Mouse (Mus musculus) heart, adult 2 months (tissue): Measurements from ENCODE around the gene Itch. TPM values are rescaled to one million over a fixed set of nuclear protein-coding genes. Genes with fewer than 3 reads are reported as not detected.
A peak's percentile ranks its signal among the peaks of the same experiment; 100 is the strongest.

Source experiments
- DNase-seq, 2 experiments: peaks; one replicate each; pipeline ENCODE4 v3.0.0; 2021
- H3K27ac ChIP-seq: fragments of 200-600 bp; 2 replicates; pipeline ENCODE4 v1.8.1; 2022
- H3K27me3 ChIP-seq: fragments of 200-500 bp; 2 replicates; pipeline ENCODE4 v1.6.1; 2012; ENCODE audit warnings: mild to moderate bottlenecking, low read length, inconsistent platforms, mixed read lengths; ENCODE audit not compliant: control insufficient read depth, insufficient read depth
- H3K36me3 ChIP-seq: fragments of 200-500 bp; 2 replicates; pipeline ENCODE4 v1.6.1; 2012; ENCODE audit warnings: low read length, inconsistent platforms; ENCODE audit not compliant: control insufficient read depth, insufficient read depth
- H3K4me1 ChIP-seq: fragments of 200-500 bp; 2 replicates; pipeline ENCODE4 v1.6.1; 2011; ENCODE audit warnings: low read length; ENCODE audit not compliant: control insufficient read depth, insufficient read depth
- H3K4me3 ChIP-seq: fragments of 200-600 bp; 2 replicates; pipeline ENCODE4 v1.8.1; 2022
- H3K79me2 ChIP-seq: fragments of 200-500 bp; replicated peaks from 2 replicates; pipeline ENCODE4 v1.6.1; 2012; ENCODE audit warnings: mild to moderate bottlenecking, inconsistent platforms, low read length, moderate library complexity, mixed read lengths; ENCODE audit not compliant: control insufficient read depth, insufficient read depth
- H3K9ac ChIP-seq: fragments of 200-500 bp; 2 replicates; pipeline ENCODE4 v1.6.1; 2012; ENCODE audit warnings: low read depth, mild to moderate bottlenecking, control low read depth, inconsistent platforms, low read length, mixed read lengths
- CTCF ChIP-seq: fragments of 200-600 bp; IDR thresholded peaks from 2 replicates; pipeline ENCODE4 v1.8.1; 2022; ENCODE audit warnings: antibody characterized with exemption, mild to moderate bottlenecking, moderate library complexity
- EP300 ChIP-seq: fragments of 200-500 bp; IDR thresholded peaks from 2 replicates; pipeline ENCODE4 v1.6.1; 2011; ENCODE audit warnings: low read depth, low read length, control low read depth; ENCODE audit not compliant: insufficient read depth
- POLR2A ChIP-seq: fragments of 200-500 bp; IDR thresholded peaks from 2 replicates; pipeline ENCODE4 v1.6.1; 2011; ENCODE audit warnings: mild to moderate bottlenecking, low read depth, low read length, control low read depth; ENCODE audit not compliant: insufficient read depth
- WGBS: fragments of 180-500 bp; shearing (Covaris S2); methylation state at CpG from one replicate; pipeline ENCODE4 v1.1.7; 2018; 5-methylcytosine and 5-hydroxymethylcytosine counted together
- intact Hi-C: fragments of 180-260 bp; cut with DNase I; formaldehyde crosslinking; loops from one replicate; pipeline ENCODE4 v1.15.1; 2025
- long read RNA-seq: library from polyadenylated mRNA; stranded (forward); transcript quantifications from one replicate; pipeline ENCODE4 v2.0.0, GENCODE M21; 2021
- polyA plus RNA-seq: library from polyadenylated mRNA; depleted of rRNA; stranded (reverse); fragments of >200 nt; gene quantifications from 2 replicates; pipeline ENCODE4 v1.2.3, GENCODE M21; 2012; rRNA removed
- total RNA-seq, 2 experiments: library from RNA; stranded (reverse); gene quantifications; 2 replicates each; pipeline ENCODE4 v1.2.3; 2021

Gene Itch
- total RNA-seq (10 to 100 TPM; 26.4 to 26.8 TPM), polyA plus RNA-seq (6.9 and 10.5 TPM in 2 replicates)
- long read RNA-seq, full-length matches to known transcripts, result 11 of 24 reads
- long read RNA-seq, partial matches to known transcripts, result 1 of 24 reads
- long read RNA-seq, other reads (novel, unspliced or antisense), result 12 of 24 reads

DNA sequence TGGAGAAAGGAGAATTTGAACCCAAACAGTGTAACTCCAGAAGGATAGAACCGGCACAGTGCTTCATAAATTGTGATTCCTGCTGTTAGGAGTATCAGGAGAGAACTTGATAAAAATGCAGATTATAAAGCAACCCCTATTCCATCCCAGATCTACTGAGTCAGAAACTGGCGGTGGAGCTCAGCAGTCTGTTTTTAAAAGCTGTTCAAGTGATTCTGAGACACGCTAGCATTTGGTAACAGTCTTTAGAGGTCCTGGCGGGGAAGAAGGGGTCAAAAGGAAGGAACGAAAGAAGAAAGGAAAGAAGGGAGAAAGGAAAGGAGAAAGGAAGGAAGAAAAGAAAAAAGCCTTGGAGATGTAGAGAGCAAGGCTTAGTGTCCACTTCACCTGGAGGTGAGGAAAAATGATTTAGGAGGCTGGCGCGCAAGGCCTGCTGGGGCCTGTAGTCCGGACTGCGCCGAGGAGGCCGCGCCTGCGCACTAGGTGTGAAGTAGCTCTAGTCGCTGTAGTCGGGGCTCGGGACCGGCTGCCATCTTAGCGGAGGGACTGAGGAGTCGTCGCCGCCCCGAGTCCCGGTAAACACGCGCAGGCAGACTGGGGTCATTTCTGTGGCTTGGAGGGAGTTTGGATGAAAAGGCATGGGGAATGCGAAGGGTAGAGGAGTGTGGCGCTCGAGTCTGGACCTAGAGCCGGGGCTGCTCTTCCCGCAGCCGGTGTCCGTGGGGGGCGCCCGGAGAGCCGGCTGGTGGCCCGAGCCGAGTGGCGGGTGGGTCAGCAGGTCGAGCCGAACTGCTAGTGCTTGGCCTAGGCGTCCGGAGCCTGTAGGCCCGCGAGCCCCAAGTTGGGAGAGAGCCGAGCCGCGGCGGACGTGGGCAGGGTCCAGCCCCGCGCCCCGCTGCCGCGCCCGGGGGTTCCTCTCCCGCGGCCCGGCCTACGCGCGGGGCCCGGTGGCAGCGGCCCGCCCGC is at the start of gene Itch:
Gene Itch (plus strand): TSS at position 499 of the 966 bp plus-strand sequence.
- H3K27ac ChIP-seq, result peak within 1 kb of the TSS; percentile 95
- 3% methylated on average over 52 of the region's 65 CpGs for WGBS
- peaks cover 8% of the 10 kb centered on the region for H3K79me2 ChIP-seq
- H3K36me3 ChIP-seq, result peaks cover 17% of the 10 kb centered on the region
- DNase-seq, result peak; percentile 92 to 94
- peak within 1 kb of the TSS; percentile 92 for H3K4me3 ChIP-seq
- peaks cover 10% of the 10 kb centered on the region for H3K4me1 ChIP-seq
- peak within 1 kb of the TSS; percentile 96 for H3K9ac ChIP-seq
- intact Hi-C loops, result loop anchor here (5.0 kb wide), 1 partner anchor 61 kb away; the partner anchor contains the start of gene Ahcy
- no peaks in the 10 kb centered on the region for H3K27me3 ChIP-seq
- peak; percentile 93 for TF ChIP-seq POLR2A
- peak; percentile 30 for TF ChIP-seq CTCF
- peak; percentile 46; the same call in 1 of the 2 replicates for TF ChIP-seq EP300

- no peak for DNase-seq
- intact Hi-C loops, result loop anchor here (5.0 kb wide), 2 partner anchors 103 to 298 kb away; partner anchors contain the start of gene Trp53inp2
- 88% methylated on average over 5 of the region's 5 CpGs for WGBS
These were observed 48.8 kb upstream of the Itch start for GRCm38 (mm10) chr2:155084546-155084945.

DNA sequence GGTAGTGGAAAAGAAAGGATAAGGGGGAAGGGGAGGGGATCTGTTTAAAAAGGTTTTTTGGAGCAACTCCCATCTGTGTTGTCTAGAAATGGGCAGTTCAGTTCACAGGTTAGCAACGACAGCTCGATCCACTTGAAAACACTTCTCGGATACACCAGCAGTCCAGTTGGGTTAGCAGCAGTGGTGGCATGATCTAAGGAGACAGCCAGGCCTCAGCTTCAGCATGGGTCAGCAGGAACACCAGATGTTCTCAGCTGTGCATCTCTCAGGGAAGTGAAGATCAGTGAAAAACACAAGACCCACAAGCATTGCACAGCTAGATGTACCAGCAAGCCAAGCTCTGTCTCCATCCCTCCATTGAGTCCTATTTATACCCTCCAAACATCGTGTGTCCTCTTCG is 47.0 kb upstream of the Itch start:
- TF ChIP-seq POLR2A (no peak), CTCF (no peak), EP300 (no peak)
- H3K79me2 ChIP-seq, result no peaks in the 10 kb centered on the region
- no peak overlapping the region for H3K4me3 ChIP-seq
- DNase-seq, result no peak
- H3K4me1 ChIP-seq, result no peaks in the 10 kb centered on the region
- intact Hi-C loops, result no loop called here
- H3K27ac ChIP-seq, result no peak overlapping the region
- 68% methylated on average over 5 of the region's 5 CpGs for WGBS
- no peaks in the 10 kb centered on the region for H3K27me3 ChIP-seq
- H3K9ac ChIP-seq, result no peak overlapping the region
- H3K36me3 ChIP-seq, result no peaks in the 10 kb centered on the region

More at GRCm38 (mm10) chr2:155084546-155084945, 48.8 kb upstream of the Itch start:
- no peak overlapping the region for H3K9ac ChIP-seq
- H3K36me3 ChIP-seq, result no peaks in the 10 kb centered on the region
- no peaks in the 10 kb centered on the region for H3K27me3 ChIP-seq
- no peaks in the 10 kb centered on the region for H3K4me1 ChIP-seq
- no peaks in the 10 kb centered on the region for H3K79me2 ChIP-seq
- no peak overlapping the region for H3K4me3 ChIP-seq
- no peak for TF ChIP-seq EP300
- no peak for TF ChIP-seq CTCF
- no peak for TF ChIP-seq POLR2A
- H3K27ac ChIP-seq, result no peak overlapping the region

GRCm38 (mm10) chr2:155088264-155088663 is 45.0 kb upstream of the Itch start:
- Histone ChIP-seq H3K4me3 (no peak overlapping the region), H3K36me3 (no peaks in the 10 kb centered on the region), H3K27ac (no peak overlapping the region), H3K27me3 (no peaks in the 10 kb centered on the region), H3K79me2 (no peaks in the 10 kb centered on the region), H3K4me1 (no peaks in the 10 kb centered on the region), H3K9ac (no peak overlapping the region)
- intact Hi-C loops, result no loop called here
- DNase-seq, result no peak
- TF ChIP-seq POLR2A (no peak), EP300 (no peak), CTCF (no peak)
- 64% methylated on average over 6 of the region's 6 CpGs for WGBS

DNA sequence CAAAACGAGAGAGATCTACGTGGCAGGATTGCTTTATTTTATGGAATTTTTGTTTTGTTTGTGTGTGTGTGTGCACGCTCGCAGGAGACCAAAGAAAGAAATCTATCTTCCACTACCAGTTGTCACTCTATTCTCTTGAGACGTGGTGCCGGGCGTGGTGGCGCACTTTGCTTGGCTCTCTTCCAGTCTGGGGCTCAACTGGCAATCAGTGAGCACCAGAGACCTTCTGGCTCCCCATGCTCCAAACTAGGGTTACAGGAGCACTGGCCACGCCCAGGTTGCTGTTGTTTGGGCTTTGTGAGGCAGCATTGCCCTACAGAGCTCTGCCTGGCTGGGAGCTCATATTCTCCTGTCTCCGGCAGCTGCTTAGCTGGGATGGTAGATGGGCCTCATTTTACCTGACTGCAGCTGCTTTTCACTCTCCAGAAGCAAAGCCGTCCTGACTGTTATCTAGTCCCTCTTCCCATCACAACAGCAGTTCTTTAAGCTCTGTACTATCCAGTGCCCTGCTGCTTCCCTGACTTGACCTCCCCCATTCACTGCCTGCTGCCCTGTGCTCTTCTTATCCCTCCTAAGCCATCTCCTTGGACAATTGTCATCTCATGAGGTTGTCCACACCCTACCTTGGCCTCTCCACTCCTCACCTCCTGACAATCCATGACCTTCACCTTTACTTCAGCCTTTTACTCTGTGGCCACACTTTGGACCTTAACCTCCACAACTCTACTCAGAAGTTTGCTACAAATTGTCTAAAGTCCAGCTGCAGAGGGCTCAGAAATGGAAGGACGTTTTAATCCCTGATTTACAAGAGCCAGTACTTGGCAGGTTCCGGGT is 42.2 kb upstream of the Itch start:
- Histone ChIP-seq H3K4me3 (no peak overlapping the region), H3K9ac (no peak overlapping the region), H3K27me3 (no peaks in the 10 kb centered on the region), H3K79me2 (no peaks in the 10 kb centered on the region), H3K36me3 (no peaks in the 10 kb centered on the region), H3K4me1 (no peaks in the 10 kb centered on the region), H3K27ac (no peak overlapping the region)
- TF ChIP-seq CTCF (no peak), POLR2A (no peak), EP300 (no peak)
- intact Hi-C loops, result no loop called here
- DNase-seq, result no peak
- 49% methylated on average over 13 of the region's 13 CpGs for WGBS
